Mouse (Mus musculus): ENCODE results near the gene Ppp1cc. TPM values are rescaled to one million over a fixed set of nuclear protein-coding genes. Genes with fewer than 3 reads are reported as not detected.
"Not testable (repeated sequence)": the region's sequence is repeated elsewhere in the genome, so short reads cannot be mapped to it uniquely, and the experiment has no call there.

Ppp1cc gene
- total RNA-seq, 4 experiments from 2014 or later, result 122 to 226 (median 188) TPM

- DNase-seq, result no peak
Measured at GRCm38 (mm10) chr5:122136508-122137408, 21.3 kb upstream of the Ppp1cc start.

GRCm38 (mm10) chr5:122138856-122139255 is 19.2 kb upstream of the Ppp1cc start:
- no peak for DNase-seq

GRCm38 (mm10) chr5:122139771-122140170 is 18.3 kb upstream of the Ppp1cc start:
- DNase-seq, result not testable (repeated sequence)

- DNase-seq, result no peak
Measured at GRCm38 (mm10) chr5:122140723-122141122, 17.4 kb upstream of the Ppp1cc start, which contains the start of gene Ccdc63. Gene Ccdc63 (minus strand): TSS chr5:122140823.

- no peak for DNase-seq
Measured at GRCm38 (mm10) chr5:122142230-122142992, 15.7 kb upstream of the Ppp1cc start.

DNA sequence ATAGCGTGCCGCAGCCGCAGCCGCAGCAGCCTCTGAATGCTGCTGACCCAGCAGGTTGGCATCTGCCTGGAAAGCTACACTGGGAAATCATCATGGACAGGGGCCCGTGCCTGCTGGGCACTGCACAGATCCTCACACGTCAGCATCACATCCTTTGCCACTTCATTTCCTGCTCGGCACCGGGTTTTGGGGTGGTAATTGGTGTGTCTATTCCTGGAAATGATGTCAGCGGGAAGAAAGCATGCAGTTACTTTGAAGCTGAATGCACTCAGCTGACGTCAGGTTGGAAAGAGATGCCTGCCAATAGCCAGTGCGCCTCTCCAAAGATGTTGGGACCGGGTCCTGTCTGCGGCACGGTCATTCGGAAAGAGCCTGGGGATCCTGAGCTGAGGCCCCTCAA is 14.5 kb upstream of the Ppp1cc start:
- no peak for DNase-seq

DNA sequence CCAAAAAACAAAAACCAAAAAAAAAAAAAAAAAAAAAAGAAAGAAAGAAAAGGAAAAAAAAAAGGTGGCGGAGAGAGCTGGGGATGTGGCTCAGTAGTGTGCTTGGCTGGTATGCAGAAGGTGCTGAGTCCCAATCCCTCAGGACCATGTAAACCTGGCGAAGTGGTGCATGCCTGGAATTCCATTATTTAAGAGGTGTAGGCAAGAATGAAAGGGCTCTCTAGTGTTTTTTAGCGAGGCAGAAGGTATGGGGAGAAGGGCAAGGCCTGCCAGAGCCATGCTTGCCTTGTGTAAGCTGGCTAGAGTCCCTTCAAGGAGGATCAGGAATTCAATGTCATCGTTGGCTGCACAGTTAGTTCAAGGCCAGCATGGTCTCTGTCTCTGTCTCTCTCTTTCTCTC is 13.3 kb upstream of the Ppp1cc start:
- no peak for DNase-seq

GRCm38 (mm10) chr5:122145381-122146055 is 12.6 kb upstream of the Ppp1cc start:
- DNase-seq, result no peak

- no peak for DNase-seq
Measured at GRCm38 (mm10) chr5:122146056-122146580, 12.0 kb upstream of the Ppp1cc start.

DNA sequence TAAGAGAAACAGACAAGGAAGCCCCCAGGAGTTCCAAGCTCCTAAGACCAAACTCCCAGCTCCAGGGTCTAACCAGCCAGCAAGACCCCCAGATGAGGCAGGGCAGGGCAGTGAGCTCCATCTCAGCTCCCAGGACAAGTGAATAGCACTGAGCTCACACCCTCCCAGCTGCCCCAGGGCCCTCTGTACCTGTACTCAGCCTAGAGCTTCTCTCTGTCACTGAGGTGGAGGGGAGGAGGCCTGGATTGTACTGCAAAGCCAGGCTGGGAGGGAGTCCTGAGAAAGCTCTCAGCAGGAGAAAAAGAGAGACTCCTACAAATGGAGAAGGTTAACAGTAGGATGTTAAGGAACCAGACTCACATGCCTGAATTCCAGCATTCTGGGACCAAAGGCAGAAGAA is 11.5 kb upstream of the Ppp1cc start:
- DNase-seq, result no peak

- DNase-seq, result no peak
Measured at GRCm38 (mm10) chr5:122148107-122148506, 10.0 kb upstream of the Ppp1cc start.

GRCm38 (mm10) chr5:122149259-122149658 is 8.8 kb upstream of the Ppp1cc start:
- DNase-seq, result no peak

GRCm38 (mm10) chr5:122152508-122152907 is 5.6 kb upstream of the Ppp1cc start:
- not testable (repeated sequence) for DNase-seq

GRCm38 (mm10) chr5:122154006-122154405 is 4.1 kb upstream of the Ppp1cc start:
- DNase-seq, result no peak

- DNase-seq, result no peak
Measured at GRCm38 (mm10) chr5:122154782-122155181, 3.3 kb upstream of the Ppp1cc start.

- no peak for DNase-seq
Measured at GRCm38 (mm10) chr5:122155613-122156012, 2.5 kb upstream of the Ppp1cc start.

DNA sequence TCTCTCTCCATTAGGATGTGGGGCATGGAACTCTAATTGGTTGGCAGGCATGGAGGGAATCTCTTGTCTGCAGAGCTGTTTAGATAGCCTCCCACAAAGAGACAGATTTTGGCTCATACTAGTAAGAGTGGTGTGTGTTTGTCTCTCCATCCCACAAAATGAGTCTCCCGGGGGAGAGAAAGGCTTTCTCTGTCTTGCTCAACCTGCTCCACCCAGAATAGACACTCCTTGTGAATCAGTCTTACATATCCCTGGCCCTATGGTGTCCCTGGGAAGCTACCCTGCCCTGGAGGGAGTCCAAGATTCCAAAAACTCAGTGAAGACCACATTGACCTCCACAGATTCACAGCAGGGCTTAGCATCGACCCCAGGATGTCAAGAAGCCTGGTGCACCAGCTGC is 1.6 kb upstream of the Ppp1cc start:
- no peak for DNase-seq

DNA sequence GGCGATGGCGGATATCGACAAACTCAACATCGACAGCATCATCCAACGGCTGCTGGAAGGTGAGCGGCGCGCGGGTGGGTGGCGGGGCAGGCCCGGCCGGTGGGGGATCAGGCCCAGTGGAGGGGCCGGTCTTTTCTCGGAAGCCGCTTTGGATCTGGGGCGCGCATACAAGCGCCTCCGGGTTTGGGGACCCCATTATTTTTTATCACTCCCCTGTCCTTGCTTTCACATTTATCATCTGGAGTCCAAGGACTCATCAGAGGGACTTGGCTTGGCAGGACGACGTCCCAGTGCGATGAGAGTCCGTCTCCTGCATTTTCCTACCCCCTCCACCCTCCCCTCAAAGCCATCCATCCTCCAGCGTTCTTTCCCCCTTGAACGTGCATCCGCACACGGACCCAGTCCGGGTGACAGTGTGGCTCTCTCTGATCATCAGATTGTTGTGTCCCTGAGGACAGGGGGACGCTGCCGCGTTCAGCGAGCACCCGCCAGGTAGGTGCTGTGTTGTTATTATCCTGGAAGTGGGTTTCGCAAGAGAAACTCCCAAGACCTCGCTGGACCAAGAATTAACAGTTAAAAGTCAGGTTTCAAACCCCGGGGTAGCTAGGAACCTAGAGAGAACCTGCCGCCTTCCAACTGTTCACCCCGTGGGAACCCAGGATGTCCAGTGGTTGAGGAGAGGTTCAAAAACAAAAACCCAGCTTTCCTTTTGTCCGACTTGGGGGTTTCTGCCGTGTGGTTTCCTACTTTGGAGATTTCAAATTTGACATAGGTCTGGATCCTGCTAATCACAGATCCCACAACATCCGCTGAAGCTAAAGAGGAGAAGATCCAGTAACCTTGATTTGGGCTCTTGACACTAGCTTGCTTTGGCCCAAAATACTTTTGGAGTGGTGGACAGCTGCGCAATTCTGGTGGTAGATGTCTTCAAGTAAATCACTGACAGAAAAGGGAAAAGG is 758 bp downstream of the Ppp1cc start:
- no peak for DNase-seq

DNA sequence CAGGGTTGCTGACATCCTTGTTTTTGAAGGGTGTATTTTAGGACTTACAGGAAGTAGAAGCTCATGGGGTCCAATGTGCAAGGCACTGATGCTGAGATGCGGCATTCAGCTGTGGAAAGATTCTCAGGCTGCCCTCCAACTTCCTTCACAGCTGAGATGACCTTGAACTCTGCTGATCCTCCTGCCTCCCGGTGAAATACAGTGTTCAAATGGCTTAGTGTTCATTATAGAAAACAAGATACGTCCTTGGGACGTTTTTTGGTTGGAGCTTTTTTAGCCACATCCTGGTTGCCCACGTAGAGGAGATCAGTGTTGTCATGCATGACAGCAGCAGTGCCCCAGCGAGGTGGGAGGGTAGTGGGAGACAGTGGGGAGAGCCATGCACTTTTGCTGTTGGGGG is 5.1 kb downstream of the Ppp1cc start:
- DNase-seq, result no peak

- no peak for DNase-seq
Measured at GRCm38 (mm10) chr5:122164011-122164410, 5.9 kb downstream of the Ppp1cc start.

DNA sequence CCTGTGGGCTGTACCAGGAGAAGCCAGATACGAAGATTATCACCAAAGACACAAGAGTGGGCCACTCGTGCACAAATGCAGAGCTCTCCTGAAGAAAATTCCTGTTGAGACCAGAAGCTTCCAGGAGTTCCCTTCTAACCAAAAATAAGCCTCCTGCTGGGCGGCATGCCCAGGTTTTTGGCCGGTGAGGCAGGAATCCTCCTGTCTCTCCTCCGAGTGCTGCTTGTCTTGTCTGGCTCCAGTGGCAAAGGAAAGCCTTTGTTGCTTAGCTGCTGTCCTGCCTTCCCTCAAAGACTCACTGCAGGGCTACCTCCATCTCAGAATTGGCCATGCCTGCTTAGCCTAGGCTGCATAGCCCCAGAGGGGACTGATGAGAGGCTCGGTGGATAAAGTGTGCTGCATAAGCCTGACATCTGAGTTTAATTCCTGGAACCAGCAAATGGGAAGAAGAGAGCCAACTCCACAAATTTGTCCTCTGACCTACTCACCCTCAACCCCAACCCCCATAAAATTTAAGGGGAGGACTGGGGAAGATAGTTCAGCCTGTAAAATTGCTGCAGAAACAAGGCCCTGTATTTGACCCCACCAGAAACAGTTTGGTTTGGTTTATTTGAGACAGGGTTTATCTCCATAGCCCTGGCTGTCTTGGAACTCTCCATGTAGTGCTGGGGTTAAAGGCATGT is 7.3 kb downstream of the Ppp1cc start:
- no peak for DNase-seq

Measured in adrenal gland, adult 8-10 months (tissue).